Mouse (Mus musculus) heart, embryonic 16.5 days (tissue): ENCODE data around the gene Rpl18a. TPM values are rescaled to one million over a fixed set of nuclear protein-coding genes. Genes with fewer than 3 reads are reported as not detected.

Source experiments
- ATAC-seq: fragments of 200-750 bp; cut with Nextera tagmentation; replicated peaks from 2 replicates; pipeline ENCODE4 v1.8.0; 2017; ENCODE audit warnings: moderate number of reproducible peaks; ENCODE audit not compliant: insufficient read depth, low FRiP score; ENCODE audit errors: extremely low read depth
- H3K27ac ChIP-seq: fragments of 300-500 bp; sonication (generic); 2 replicates; pipeline ENCODE4 v1.5.1; 2014; ENCODE audit warnings: mild to moderate bottlenecking, low read length, control low read depth, moderate library complexity
- H3K27me3 ChIP-seq: fragments of 300-500 bp; sonication (generic); 2 replicates; pipeline ENCODE4 v1.6.1; 2014; ENCODE audit warnings: low read length, mixed read lengths; ENCODE audit not compliant: control insufficient read depth, insufficient read depth
- H3K36me3 ChIP-seq: fragments of 300-500 bp; sonication (generic); 2 replicates; pipeline ENCODE4 v1.6.1; 2014; ENCODE audit not compliant: control insufficient read depth, insufficient read depth
- H3K4me1 ChIP-seq: fragments of 300-500 bp; sonication (generic); 2 replicates; pipeline ENCODE4 v1.6.1; 2014; ENCODE audit warnings: low read length, mixed read lengths; ENCODE audit not compliant: control insufficient read depth, insufficient read depth
- H3K4me2 ChIP-seq: fragments of 300-500 bp; sonication (generic); 2 replicates; pipeline ENCODE4 v1.6.1; 2014; ENCODE audit warnings: low read depth, mild to moderate bottlenecking, control low read depth, low read length
- H3K4me3 ChIP-seq: fragments of 300-500 bp; sonication (generic); 2 replicates; pipeline ENCODE4 v1.5.1; 2014; ENCODE audit warnings: mild to moderate bottlenecking, control low read depth, low read length
- H3K9ac ChIP-seq: fragments of 300-500 bp; sonication (generic); 2 replicates; pipeline ENCODE4 v1.6.1; 2014; ENCODE audit warnings: low read length, control low read depth
- H3K9me3 ChIP-seq: fragments of 300-500 bp; sonication (generic); replicated peaks from 2 replicates; pipeline ENCODE4 v1.6.1; 2016; ENCODE audit warnings: low read length; ENCODE audit not compliant: control insufficient read depth
- WGBS: fragments of 180-500 bp; shearing (Covaris S2); extraction: QIAGEN DNeasy Blood & Tissue Kit; methylation state at CpG from one replicate; pipeline ENCODE4 v1.1.7; 2014; 5-methylcytosine and 5-hydroxymethylcytosine counted together
- polyA plus RNA-seq: library from polyadenylated mRNA; unstranded; fragments of >200 nt; fragmentation: Nextera tagmentation; extraction: Ambion mirVana; gene quantifications from 2 replicates; pipeline ENCODE4 v1.2.1, GENCODE M21; 2015

The Rpl18a gene
- polyA plus RNA-seq, 1 experiment from 2014 or later = 2,334 TPM

GRCm38 (mm10) chr8:70868559-70869198 lies 28.5 kb downstream of the Rpl18a start:
- 29% methylated on average over 40 of the region's 40 CpGs for WGBS
- Histone ChIP-seq H3K4me3 (peak overlapping the region; percentile 1; the same call in 1 of the 2 replicates), H3K9ac (peak overlapping the region; percentile 42; the same call in 1 of the 2 replicates), H3K36me3 (no peaks in the 10 kb centered on the region), H3K27ac (0 out of 2 replicates have a peak overlapping the region, but pooled peaks have one; percentile 2), H3K4me2 (peak overlapping the region; percentile 33), H3K9me3 (no peaks in the 10 kb centered on the region), H3K4me1 (peaks cover 35% of the 10 kb centered on the region), H3K27me3 (no peaks in the 10 kb centered on the region)
- ATAC-seq = no peak

DNA sequence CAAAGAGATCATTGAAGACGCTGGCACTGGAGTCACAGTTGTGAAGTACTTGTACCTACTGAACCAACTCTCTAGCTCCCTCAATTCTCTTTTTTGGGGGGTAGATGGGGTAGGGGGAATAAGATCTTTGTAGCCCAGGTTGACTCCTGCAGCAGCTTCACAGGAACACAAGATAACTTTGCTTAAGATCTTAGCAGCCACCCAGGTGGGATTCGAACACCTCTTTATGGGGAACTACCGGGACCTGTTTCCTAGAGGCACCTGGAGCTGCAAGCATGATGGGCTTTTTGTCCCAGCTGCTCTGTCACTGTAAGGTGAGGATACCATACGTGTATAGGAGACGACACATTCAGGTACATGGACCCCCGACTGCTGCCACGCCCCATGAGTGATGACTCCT lies 30.6 kb downstream of the Rpl18a start:
- peaks cover 33% of the 10 kb centered on the region for H3K4me1 ChIP-seq
- H3K9me3 ChIP-seq = no peaks in the 10 kb centered on the region
- peak overlapping the region; percentile 67; the same call in 1 of the 2 replicates for H3K9ac ChIP-seq
- no peaks in the 10 kb centered on the region for H3K36me3 ChIP-seq
- 85% methylated on average over 7 of the region's 7 CpGs for WGBS
- no peak overlapping the region for H3K27ac ChIP-seq
- H3K27me3 ChIP-seq = peaks cover 15% of the 10 kb centered on the region
- no peak overlapping the region for H3K4me3 ChIP-seq
- no peak overlapping the region for H3K4me2 ChIP-seq
- no peak for ATAC-seq

GRCm38 (mm10) chr8:70866001-70866520 lies 31.2 kb downstream of the Rpl18a start:
- H3K4me2 ChIP-seq = peak overlapping the region; percentile 79
- no peaks in the 10 kb centered on the region for H3K36me3 ChIP-seq
- peaks cover 33% of the 10 kb centered on the region for H3K4me1 ChIP-seq
- H3K9me3 ChIP-seq = no peaks in the 10 kb centered on the region
- peak overlapping the region; percentile 67 for H3K9ac ChIP-seq
- peak; percentile 3; the same call in 1 of the 2 replicates for ATAC-seq
- 7% methylated on average over 12 of the region's 12 CpGs for WGBS
- H3K4me3 ChIP-seq = peak overlapping the region; percentile 65
- peaks cover 19% of the 10 kb centered on the region for H3K27me3 ChIP-seq
- peak overlapping the region; percentile 77 for H3K27ac ChIP-seq

GRCm38 (mm10) chr8:70865350-70866000 lies 31.7 kb downstream of the Rpl18a start:
- Histone ChIP-seq H3K27ac (peak overlapping the region; percentile 83), H3K27me3 (peaks cover 19% of the 10 kb centered on the region), H3K4me2 (peak overlapping the region; percentile 79), H3K9ac (peak overlapping the region; percentile 73), H3K4me1 (peaks cover 33% of the 10 kb centered on the region), H3K36me3 (no peaks in the 10 kb centered on the region), H3K4me3 (peak overlapping the region; percentile 65), H3K9me3 (no peaks in the 10 kb centered on the region)
- WGBS = under 1% methylated on average over 46 of the region's 46 CpGs
- ATAC-seq = peak; percentile 87

DNA sequence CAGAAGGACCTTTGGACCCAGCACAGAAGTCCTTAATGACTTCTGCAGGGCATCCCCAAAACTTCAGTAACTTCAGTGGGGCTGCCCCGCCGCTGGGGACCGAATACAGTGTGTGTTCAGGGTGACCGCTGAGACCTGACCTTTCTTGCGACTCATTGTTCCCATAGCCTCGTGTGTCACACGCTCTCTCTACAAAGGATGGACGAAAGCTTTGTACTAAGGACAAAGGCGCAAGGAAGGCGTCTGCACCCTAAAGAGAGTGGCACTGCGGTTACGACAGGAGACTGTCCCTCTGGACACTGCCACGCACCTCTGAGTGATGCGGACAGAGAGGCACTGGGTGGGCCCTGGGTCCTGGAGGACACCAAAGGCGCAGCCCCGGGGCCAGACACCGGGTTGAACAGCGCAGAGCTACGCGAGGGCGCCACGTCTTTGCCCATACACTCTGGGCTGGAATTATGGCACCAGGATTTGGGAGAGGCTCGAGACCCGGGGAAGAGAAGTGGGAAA lies 32.4 kb downstream of the Rpl18a start:
- 2% methylated on average over 24 of the region's 24 CpGs for WGBS
- H3K4me3 ChIP-seq = peak overlapping the region; percentile 65
- peak; percentile 8; the same call in 1 of the 2 replicates for ATAC-seq

GRCm38 (mm10) chr8:70863956-70864711 lies 33.1 kb downstream of the Rpl18a start:
- H3K27ac ChIP-seq = peak overlapping the region; percentile 83
- WGBS = 1% methylated on average over 46 of the region's 46 CpGs
- H3K9me3 ChIP-seq = no peaks in the 10 kb centered on the region
- peaks cover 19% of the 10 kb centered on the region for H3K27me3 ChIP-seq
- H3K4me2 ChIP-seq = peak overlapping the region; percentile 79
- H3K4me1 ChIP-seq = peaks cover 30% of the 10 kb centered on the region
- H3K36me3 ChIP-seq = no peaks in the 10 kb centered on the region
- peak overlapping the region; percentile 78 for H3K9ac ChIP-seq
- H3K4me3 ChIP-seq = peak overlapping the region; percentile 65
- ATAC-seq = no peak

More for the DNA sequence above, 32.4 kb downstream of the Rpl18a start:
- H3K27ac ChIP-seq = peak overlapping the region; percentile 83
- H3K4me1 ChIP-seq = peaks cover 33% of the 10 kb centered on the region
- peak overlapping the region; percentile 79 for H3K4me2 ChIP-seq
- H3K9ac ChIP-seq = peak overlapping the region; percentile 73
- no peaks in the 10 kb centered on the region for H3K36me3 ChIP-seq
- H3K27me3 ChIP-seq = peaks cover 19% of the 10 kb centered on the region
- H3K9me3 ChIP-seq = no peaks in the 10 kb centered on the region

- ATAC-seq = no peak
Measured at GRCm38 (mm10) chr8:70862824-70863641, 34.2 kb downstream of the Rpl18a start, which contains the start of gene Kcnn1. Gene Kcnn1 (minus strand): TSS chr8:70863258.

DNA sequence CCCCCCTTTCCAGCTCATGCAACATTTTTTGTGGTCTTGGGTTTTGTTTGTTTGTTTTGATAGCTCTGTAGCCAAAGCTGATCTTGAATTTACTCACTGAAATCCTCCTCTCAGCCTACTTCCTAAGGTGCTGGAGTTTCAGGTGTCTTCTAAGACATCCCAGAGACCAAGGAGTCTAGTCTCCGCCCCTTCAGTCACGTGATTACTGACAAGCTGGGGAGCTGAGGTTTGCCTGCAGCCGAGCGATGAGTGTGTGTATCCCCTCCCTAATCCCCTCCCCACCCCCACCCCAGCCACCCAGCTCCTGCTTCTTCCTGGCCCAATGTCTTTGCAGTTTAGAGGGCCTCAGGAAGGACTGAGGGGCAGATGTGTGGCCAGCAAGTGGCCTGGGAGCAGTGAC lies 39.7 kb downstream of the Rpl18a start:
- ATAC-seq = no peak
- Histone ChIP-seq H3K9ac (no peak overlapping the region), H3K4me2 (no peak overlapping the region), H3K4me1 (peaks cover 7% of the 10 kb centered on the region), H3K4me3 (no peak overlapping the region), H3K27me3 (peaks cover 12% of the 10 kb centered on the region), H3K27ac (no peak overlapping the region), H3K9me3 (no peaks in the 10 kb centered on the region), H3K36me3 (no peaks in the 10 kb centered on the region)
- 38% methylated on average over 4 of the region's 4 CpGs for WGBS

More at GRCm38 (mm10) chr8:70862824-70863641, 34.2 kb downstream of the Rpl18a start, which contains the start of gene Kcnn1:
- 1% methylated on average over 55 of the region's 55 CpGs for WGBS
- peak within 1 kb of the TSS; percentile 65 for H3K4me3 ChIP-seq
- no peaks in the 10 kb centered on the region for H3K9me3 ChIP-seq
- peak within 1 kb of the TSS; percentile 83 for H3K27ac ChIP-seq
- peaks cover 19% of the 10 kb centered on the region for H3K27me3 ChIP-seq
- peaks cover 21% of the 10 kb centered on the region for H3K4me1 ChIP-seq
- peak within 1 kb of the TSS; percentile 78 for H3K9ac ChIP-seq
- H3K36me3 ChIP-seq = no peaks in the 10 kb centered on the region
- peak within 1 kb of the TSS; percentile 79 for H3K4me2 ChIP-seq
